Mouse (Mus musculus): ENCODE measurements at regions not wholly inside any gene's neighbourhood (a gene's known extent, or its start where the extent isn't known, plus 50 kb on each side); places are given as distances from the start of the nearest gene placed in this dataset.
"Not testable (repeated sequence)": the region's sequence is repeated elsewhere in the genome, so short reads cannot be mapped to it uniquely, and the experiment has no call there.

DNA sequence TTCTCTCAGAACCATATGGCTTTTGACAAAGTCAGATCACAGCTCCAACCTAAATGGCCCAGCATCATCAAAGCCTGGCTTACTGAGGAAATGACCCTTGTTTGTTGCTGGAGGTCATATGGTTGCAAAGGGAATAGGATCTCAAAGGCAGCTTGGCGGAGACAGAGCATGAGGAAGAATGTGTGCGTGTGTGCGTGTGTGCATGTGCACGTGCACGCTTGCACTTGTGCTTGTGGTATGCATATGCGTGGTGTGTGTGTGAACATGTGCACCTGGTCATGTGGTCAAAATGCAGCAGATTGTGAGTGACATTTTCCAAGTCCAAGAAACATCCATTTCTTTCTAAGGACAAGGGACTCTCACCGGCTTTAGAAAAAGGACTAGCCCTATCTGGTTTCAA is 216.9 kb downstream of the Dact1 start:
- DNase-seq (ENCODE audit: low spot score in 2 of 2), result no peak

DNA sequence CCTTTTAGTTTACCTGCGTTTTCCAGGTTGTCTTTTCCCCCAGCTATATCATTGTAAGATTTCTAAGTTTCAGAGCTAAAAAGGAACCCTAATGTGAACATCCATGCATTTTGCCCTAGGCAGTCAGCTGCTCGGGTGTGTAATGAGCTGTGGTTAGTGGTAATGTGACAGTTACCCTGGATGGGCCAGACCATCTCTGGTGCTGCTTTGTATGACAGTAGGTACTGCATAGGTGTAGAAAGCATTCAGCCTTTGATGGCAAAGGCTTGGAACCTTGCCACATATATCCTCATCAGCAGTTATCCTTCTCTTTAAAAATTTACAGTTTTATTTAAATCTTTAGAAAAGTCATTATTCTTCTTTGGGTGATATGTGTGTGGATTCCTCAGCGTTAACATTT is 222.5 kb downstream of the Dact1 start:
- DNase-seq (ENCODE audit: low spot score in 2 of 2), result no peak

DNA sequence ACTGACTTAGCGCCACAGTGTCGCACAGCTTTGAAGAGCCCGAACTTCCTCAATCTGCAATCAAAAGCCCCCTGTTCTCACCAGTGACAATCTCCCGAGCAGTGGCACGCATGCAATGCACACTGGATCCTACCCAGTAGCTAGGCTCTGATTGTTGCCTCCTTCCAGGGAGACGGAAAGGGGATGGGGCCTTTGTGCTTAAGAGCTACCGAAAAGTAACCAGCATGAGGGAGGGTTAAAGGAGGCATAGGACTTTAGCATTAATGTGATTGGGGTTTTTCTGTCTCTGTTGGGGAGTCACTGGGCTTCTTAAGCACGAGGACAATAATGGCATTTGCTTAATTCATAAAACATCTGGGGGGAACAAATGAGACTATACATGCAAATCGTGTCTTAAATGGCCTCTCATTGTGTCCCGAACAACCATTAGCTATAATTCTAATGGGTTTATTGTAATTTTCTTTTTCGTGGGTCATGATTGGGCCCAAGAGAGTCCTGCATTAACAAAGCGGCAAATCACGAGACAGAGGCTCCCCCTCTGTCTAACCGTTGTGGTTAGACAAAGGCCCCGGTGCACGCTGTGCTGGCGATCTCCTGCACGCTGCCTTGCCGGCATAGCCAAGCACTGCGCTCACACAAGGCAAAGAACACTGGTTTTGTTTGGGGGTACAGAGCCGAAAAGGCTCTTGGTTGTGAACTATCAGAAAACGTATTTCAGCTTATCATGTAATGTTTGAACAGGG is 223.2 kb downstream of the Dact1 start:
- DNase-seq (ENCODE audit: low spot score in 2 of 2), result no peak

DNA sequence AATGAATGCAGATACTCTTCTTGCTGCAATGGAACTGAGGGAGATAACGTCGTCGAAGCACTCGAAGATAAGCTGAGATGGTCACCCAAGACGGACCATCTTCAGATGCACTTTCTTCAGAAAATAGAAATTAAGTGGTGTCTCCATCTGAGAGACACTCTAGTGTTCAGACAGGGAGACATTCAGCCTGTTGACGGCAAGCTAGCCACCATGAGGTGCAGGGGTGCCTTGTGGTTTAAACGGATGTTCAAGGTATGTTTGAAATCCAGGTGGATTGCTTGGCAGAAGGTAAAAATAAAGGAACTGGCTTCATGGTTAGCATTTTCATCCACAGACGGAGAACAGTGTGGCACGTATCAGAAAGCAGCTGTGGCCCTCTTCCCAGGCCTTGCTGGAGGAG is 224.0 kb downstream of the Dact1 start:
- no peak for DNase-seq (ENCODE audit: low spot score in 2 of 2)

DNA sequence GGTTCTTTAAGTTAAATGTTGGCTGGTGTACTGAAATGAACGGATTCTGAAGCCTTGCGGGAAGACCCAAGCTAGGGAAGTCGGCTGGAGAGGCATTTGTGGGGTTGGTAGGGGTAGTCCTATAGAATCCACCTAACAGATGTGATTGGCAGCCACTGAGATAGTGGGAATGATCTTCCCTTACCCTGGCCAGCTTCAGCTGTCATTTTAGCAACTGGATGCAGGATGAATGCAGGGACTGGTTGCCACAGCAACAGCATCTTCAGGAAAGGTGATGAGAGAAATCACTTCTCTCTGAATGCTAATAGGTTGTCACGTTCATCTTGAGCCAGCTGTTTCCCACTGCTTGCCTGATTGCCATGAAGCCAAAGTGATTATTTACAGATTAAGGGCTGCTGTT is 224.5 kb downstream of the Dact1 start:
- DNase-seq (ENCODE audit: low spot score in 2 of 2), result no peak

GRCm38 (mm10) chr12:71535251-71535650 is 225.6 kb downstream of the Dact1 start:
- no peak for DNase-seq (ENCODE audit: low spot score in 2 of 2)

GRCm38 (mm10) chr12:71535831-71536230 is 226.1 kb downstream of the Dact1 start:
- not testable (repeated sequence) for DNase-seq (ENCODE audit: low spot score in 2 of 2)

- no peak for DNase-seq (ENCODE audit: low spot score in 2 of 2)
Observed at GRCm38 (mm10) chr12:71538691-71539090, 229.0 kb downstream of the Dact1 start.

- DNase-seq (ENCODE audit: low spot score in 2 of 2), result no peak
Observed at GRCm38 (mm10) chr12:71540279-71540678, 230.6 kb downstream of the Dact1 start.

- no peak for DNase-seq (ENCODE audit: low spot score in 2 of 2)
Observed at GRCm38 (mm10) chr12:71541961-71542360, 232.3 kb downstream of the Dact1 start.

DNA sequence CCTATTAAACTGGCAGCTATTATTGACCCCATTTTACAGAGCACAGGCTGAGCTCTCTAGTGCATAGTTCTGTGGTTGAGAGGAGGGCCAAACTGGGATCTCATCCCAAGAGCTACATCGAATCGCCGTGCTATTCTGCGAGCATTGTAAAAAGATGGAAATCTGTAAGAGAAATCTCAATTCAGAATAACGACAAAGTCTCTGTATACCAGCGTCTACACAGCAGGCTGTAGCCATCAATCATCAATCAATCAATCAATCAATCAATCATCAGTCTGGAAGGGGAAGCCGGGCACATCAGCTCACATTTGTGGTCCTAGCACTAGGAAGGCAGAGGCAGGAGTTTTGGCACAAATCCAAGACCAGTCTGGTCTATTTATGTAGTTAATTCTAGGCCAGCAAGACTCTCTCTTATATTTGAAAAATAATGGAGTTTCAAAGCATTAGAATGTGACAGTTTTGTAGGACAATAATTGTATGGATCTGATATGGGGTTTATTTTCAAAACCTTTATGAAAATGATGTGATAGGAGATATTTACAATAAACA is 234.0 kb downstream of the Dact1 start:
- no peak for DNase-seq (ENCODE audit: low spot score in 2 of 2)

DNA sequence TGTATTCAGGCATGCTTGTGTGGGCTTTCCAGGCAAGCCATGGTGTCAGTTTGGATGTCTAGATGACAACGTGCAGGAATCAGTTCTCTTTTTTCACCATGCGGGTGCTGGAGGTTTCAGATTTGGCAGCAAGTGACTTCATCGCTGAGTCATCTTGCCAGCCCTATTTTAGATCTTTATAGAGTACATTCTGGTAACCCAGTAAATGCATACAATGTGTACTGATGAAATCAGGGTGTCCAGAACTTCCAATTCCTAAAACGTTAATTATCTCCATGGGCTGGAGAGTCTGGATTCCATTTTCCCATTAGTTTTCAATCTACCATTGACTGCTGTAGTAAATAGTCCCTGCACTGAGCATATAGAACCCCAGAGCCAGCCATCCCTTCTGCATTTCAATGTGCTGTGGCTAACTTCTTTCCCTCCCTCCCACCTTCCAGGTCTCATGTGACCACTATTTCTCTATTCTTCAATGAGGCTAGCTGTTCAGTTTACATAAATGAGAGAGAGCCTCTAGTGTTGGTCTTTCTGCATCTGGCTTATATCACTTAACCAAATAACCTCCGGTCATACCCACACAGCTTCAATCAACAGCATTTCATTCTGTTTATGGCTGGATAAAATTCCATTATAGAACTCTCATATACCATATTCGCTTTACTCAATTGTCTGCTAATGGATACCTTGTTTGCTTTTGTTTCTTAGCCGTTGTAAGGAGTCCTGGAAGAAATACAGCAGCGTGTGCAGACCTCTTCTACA is 234.9 kb downstream of the Dact1 start:
- peak; percentile 42 to 80 for DNase-seq (ENCODE audit: low spot score in 2 of 2)

DNA sequence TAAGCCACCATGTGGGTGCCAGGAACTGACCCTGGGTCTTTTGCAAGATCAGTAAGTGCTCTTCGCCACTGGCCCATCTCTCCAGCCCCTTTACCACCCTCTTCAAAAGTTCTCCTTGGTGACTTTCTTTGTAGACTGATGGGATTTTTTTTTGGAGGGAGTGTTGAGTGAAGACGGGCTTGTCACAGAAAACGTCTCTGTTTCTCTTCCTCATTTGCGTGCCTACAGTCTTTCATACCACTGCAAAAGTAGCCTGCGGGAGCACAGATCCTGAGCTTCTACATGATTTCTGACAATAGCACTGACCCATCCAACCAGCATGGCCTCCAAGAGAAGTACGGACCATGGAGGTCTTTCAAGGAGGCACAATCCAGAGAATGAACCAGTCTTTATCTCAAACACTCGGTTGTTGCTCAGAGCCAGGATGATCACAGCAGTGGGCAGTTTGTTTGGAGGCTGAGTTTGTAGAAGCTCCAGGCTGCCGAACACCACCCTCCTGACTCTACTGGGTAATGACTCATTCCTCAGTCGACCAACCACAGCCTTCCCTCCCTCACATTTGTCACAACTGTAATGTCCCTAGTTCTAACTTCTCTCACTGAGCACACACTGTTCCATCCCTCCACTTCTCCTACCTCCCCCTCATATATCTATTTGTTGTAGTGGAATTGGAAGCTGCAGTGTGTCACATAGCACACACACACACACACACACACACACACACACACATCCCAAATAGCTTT is 237.0 kb downstream of the Dact1 start:
- peak; percentile 6 to 13 for DNase-seq (ENCODE audit: low spot score in 2 of 2)

- DNase-seq (ENCODE audit: low spot score in 2 of 2), result no peak
Observed at GRCm38 (mm10) chr12:71549336-71549735, 239.7 kb downstream of the Dact1 start.

GRCm38 (mm10) chr12:71554212-71554611 is 244.5 kb downstream of the Dact1 start:
- DNase-seq (ENCODE audit: low spot score in 2 of 2), result no peak

GRCm38 (mm10) chr12:71561259-71561658 is 251.6 kb downstream of the Dact1 start:
- DNase-seq (ENCODE audit: low spot score in 2 of 2), result no peak

DNA sequence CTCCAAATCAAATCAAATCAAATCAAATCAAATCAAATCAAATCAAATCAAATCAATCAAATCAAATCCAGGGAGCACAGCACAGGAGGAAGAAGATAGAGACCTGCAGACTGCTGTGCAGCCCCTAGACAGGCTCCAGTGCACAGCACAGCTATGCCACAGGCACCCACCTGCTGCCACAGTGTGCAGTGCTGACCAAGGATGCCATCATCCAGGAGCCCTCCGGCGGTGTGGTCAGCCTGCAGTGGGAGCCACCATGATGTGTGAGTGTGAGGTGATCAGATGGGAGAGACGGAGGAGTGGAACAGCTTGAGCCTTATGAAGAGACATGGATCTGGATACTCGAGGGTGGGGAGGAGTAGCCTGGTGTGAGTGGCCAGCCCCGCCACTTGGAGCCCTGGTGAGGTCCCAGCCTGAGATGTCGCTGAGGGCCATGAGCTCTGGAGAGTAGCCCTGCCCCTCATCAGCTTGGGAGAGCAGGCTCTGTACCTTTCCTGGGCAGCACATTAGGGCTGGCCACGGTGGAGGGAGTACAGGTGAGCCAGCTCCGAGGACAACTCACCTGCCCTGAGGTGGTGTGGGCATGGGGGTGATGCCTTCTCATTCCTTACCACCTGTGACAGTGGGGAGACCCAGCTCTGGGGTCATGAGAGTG is 252.4 kb downstream of the Dact1 start:
- DNase-seq (ENCODE audit: low spot score in 2 of 2), result no peak

GRCm38 (mm10) chr12:71563219-71563618 is 253.5 kb downstream of the Dact1 start:
- no peak for DNase-seq (ENCODE audit: low spot score in 2 of 2)

GRCm38 (mm10) chr12:71566371-71566770 is 256.7 kb downstream of the Dact1 start:
- no peak for DNase-seq (ENCODE audit: low spot score in 2 of 2)

DNA sequence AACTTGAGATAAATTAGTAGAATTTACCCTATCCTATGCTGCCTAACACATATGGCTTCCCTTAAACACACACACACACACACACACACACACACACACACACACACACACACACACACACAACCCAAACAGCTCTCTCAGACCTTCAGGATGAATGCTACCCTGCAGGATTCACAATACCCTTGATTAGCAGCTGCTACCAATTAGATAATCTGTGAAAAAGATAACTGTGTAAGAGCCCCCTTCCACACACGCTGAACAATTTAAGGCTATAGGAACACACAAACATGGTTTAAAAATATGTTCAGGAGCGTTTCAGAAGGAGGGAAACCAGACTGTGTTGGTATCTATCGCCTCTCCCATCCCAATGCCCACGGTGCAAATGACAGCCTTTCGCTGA is 258.6 kb downstream of the Dact1 start:
- DNase-seq (ENCODE audit: low spot score in 2 of 2), result no peak

- no peak for DNase-seq (ENCODE audit: low spot score in 2 of 2)
Observed at GRCm38 (mm10) chr12:71568880-71569390, 259.3 kb downstream of the Dact1 start.

- no peak for DNase-seq (ENCODE audit: low spot score in 2 of 2)
Observed at GRCm38 (mm10) chr12:71569662-71570061, 260.0 kb downstream of the Dact1 start.
